Mouse (Mus musculus) CH12.LX (cell line): Measurements from ENCODE around the gene Gm6377. TPM values are rescaled to one million over a fixed set of nuclear protein-coding genes. Genes with fewer than 3 reads are reported as not detected.

Experiments
- DNase-seq: peaks from one replicate; pipeline ENCODE4 v3.0.0-alpha.2; 2013; ENCODE audit errors: extremely low read depth
- H3K27ac ChIP-seq: 2 replicates; pipeline ENCODE4 v1.5.1; 2012; ENCODE audit warnings: low read depth, mild to moderate bottlenecking, control low read depth, moderate library complexity; ENCODE audit not compliant: insufficient read depth
- H3K27me3 ChIP-seq: replicated peaks from 2 replicates; pipeline ENCODE3; 2012; ENCODE audit warnings: inconsistent platforms
- H3K36me3 ChIP-seq, 2 experiments: replicated peaks in 1 of 2; 2 replicates each; pipeline versions ENCODE3 to v1.6.1; 2012; ENCODE audit warnings: inconsistent platforms in 1 of 2, low read length in 1 of 2, mild to moderate bottlenecking in 1 of 2, mixed read lengths in 1 of 2, moderate library complexity in 1 of 2; ENCODE audit not compliant: control insufficient read depth in 1 of 2, insufficient read depth in 1 of 2
- H3K4me1 ChIP-seq, 2 experiments: 2 replicates each; pipeline ENCODE4 v1.6.1; 2012; ENCODE audit warnings: inconsistent platforms in 1 of 2, moderate library complexity in 1 of 2; ENCODE audit not compliant: insufficient read depth in 2 of 2, control insufficient read depth in 1 of 2
- H3K4me2 ChIP-seq: 2 replicates; pipeline ENCODE4 v1.6.1; 2012; ENCODE audit warnings: low read depth, mild to moderate bottlenecking, control low read depth; ENCODE audit not compliant: poor library complexity, insufficient read depth, severe bottlenecking
- H3K4me3 ChIP-seq, 3 experiments: fragments of 150-350 bp in 1 of 3; sonication (generic) in 1 of 3; replicated peaks in 1 of 3; 2 replicates each; pipeline versions ENCODE3 to v1.5.1; 2011 to 2012; ENCODE audit warnings: low read depth in 2 of 3, low read length in 2 of 3, mild to moderate bottlenecking in 2 of 3, moderate library complexity in 2 of 3, control low read depth in 1 of 3, improper control_type of control experiment in 1 of 3, inconsistent platforms in 1 of 3, mixed read lengths in 1 of 3; ENCODE audit not compliant: poor library complexity in 1 of 3
- H3K79me2 ChIP-seq: replicated peaks from 2 replicates; pipeline ENCODE4 v1.6.1; 2012; ENCODE audit warnings: mild to moderate bottlenecking, moderate library complexity; ENCODE audit not compliant: control insufficient read depth, poor library complexity, insufficient read depth, severe bottlenecking; ENCODE audit errors: extremely low read depth
- H3K9ac ChIP-seq: 2 replicates; pipeline ENCODE4 v1.6.1; 2012; ENCODE audit warnings: low read depth, mild to moderate bottlenecking, control low read depth, moderate library complexity; ENCODE audit not compliant: insufficient read depth
- H3K9me3 ChIP-seq: replicated peaks from 2 replicates; pipeline ENCODE3; 2012; ENCODE audit warnings: low read length, inconsistent platforms, mixed read lengths
- BHLHE40 ChIP-seq: IDR thresholded peaks from 2 replicates; pipeline ENCODE4 v1.6.1; 2011; ENCODE audit warnings: mild to moderate bottlenecking, low read depth, low read length, improper control_type of control experiment
- CHD1 ChIP-seq: IDR thresholded peaks from 2 replicates; pipeline ENCODE4 v1.6.1; 2012; ENCODE audit warnings: low read depth, low read length, improper control_type of control experiment, inconsistent platforms
- CHD2 ChIP-seq: IDR thresholded peaks from 2 replicates; pipeline ENCODE4 v1.6.1; 2011; ENCODE audit warnings: low read length, improper control_type of control experiment
- CTCF ChIP-seq, 2 experiments: IDR thresholded peaks in 1 of 2; conservative IDR thresholded peaks in 1 of 2; 2 replicates each; pipeline ENCODE4 v1.5.1; 2011 to 2012; ENCODE audit warnings: low read depth in 2 of 2, low read length in 2 of 2, improper control_type of control experiment in 1 of 2, inconsistent platforms in 1 of 2, mild to moderate bottlenecking in 1 of 2, moderate library complexity in 1 of 2
- E2F4 ChIP-seq: IDR thresholded peaks from 2 replicates; pipeline ENCODE4 v1.6.1; 2011; ENCODE audit warnings: low read depth, low read length, improper control_type of control experiment; ENCODE audit not compliant: insufficient replicate concordance
- EP300 ChIP-seq: IDR thresholded peaks from 2 replicates; pipeline ENCODE4 v1.6.1; 2011; ENCODE audit warnings: low read length, improper control_type of control experiment
- ETS1 ChIP-seq: conservative IDR thresholded peaks from 2 replicates; pipeline ENCODE4 v1.6.1; 2012; ENCODE audit warnings: low read depth, mild to moderate bottlenecking, inconsistent platforms, low read length, improper control_type of control experiment, moderate library complexity
- IRF4 ChIP-seq: IDR thresholded peaks from 2 replicates; pipeline ENCODE4 v1.6.1; 2014; ENCODE audit warnings: low read depth, mild to moderate bottlenecking, inconsistent platforms, low read length, improper control_type of control experiment
- JUN ChIP-seq: IDR thresholded peaks from 2 replicates; pipeline ENCODE4 v1.6.1; 2011; ENCODE audit warnings: low read depth, mild to moderate bottlenecking, low read length, improper control_type of control experiment, moderate library complexity; ENCODE audit not compliant: insufficient read depth
- KAT2A ChIP-seq: IDR thresholded peaks from 2 replicates; pipeline ENCODE4 v1.6.1; 2012; ENCODE audit warnings: low read length, improper control_type of control experiment, inconsistent platforms; ENCODE audit not compliant: insufficient replicate concordance
- MEF2A ChIP-seq: IDR thresholded peaks from 2 replicates; pipeline ENCODE4 v1.6.1; 2014; ENCODE audit warnings: low read depth, mild to moderate bottlenecking, inconsistent platforms, low read length, improper control_type of control experiment, borderline replicate concordance
- MXI1 ChIP-seq: IDR thresholded peaks from 2 replicates; pipeline ENCODE4 v1.6.1; 2011; ENCODE audit warnings: mild to moderate bottlenecking, low read depth, low read length, improper control_type of control experiment
- MYC ChIP-seq: IDR thresholded peaks from 2 replicates; pipeline ENCODE4 v1.6.1; 2011; ENCODE audit warnings: low read depth, mild to moderate bottlenecking, improper control_type of control experiment, low read length
- POLR2A ChIP-seq: IDR thresholded peaks from 2 replicates; pipeline ENCODE4 v1.6.1; 2011; ENCODE audit warnings: low read depth, mild to moderate bottlenecking, improper control_type of control experiment, low read length
- POLR2AphosphoS2 ChIP-seq: IDR thresholded peaks from 2 replicates; pipeline ENCODE4 v1.6.1; 2011; ENCODE audit warnings: low read depth, low read length, improper control_type of control experiment
- TCF12 ChIP-seq: IDR thresholded peaks from 2 replicates; pipeline ENCODE4 v1.6.1; 2014; ENCODE audit warnings: low read depth, mild to moderate bottlenecking, inconsistent platforms, low read length, improper control_type of control experiment
- ZC3H11A ChIP-seq: IDR thresholded peaks from 2 replicates; pipeline ENCODE4 v1.6.1; 2012; ENCODE audit warnings: low read depth, mild to moderate bottlenecking, inconsistent platforms, low read length, improper control_type of control experiment
- ZKSCAN1 ChIP-seq: IDR thresholded peaks from 2 replicates; pipeline ENCODE4 v1.6.1; 2012; ENCODE audit warnings: low read depth, inconsistent platforms, low read length, improper control_type of control experiment, borderline replicate concordance
- ZNF384 ChIP-seq: IDR thresholded peaks from 2 replicates; pipeline ENCODE4 v1.6.1; 2012; ENCODE audit warnings: low read depth, low read length, improper control_type of control experiment, inconsistent platforms
- dilution Hi-C: fragments of 300-500 bp; cut with MboI; formaldehyde crosslinking; loops from 2 replicates; pipeline ENCODE4 v1.14.3; 2020; ENCODE audit warnings: low sequenced_read_pairs; ENCODE audit not compliant: extremely low pct_unique_long_range_greater_than_20kb, extremely low pct_ligation_motif_present
- in situ Hi-C: fragments of 300-500 bp; cut with MboI; formaldehyde crosslinking; loops from 3 replicates; pipeline ENCODE4 v1.14.3; 2019; ENCODE audit warnings: low sequenced_read_pairs, low pct_ligation_motif_present, low pct_unique_long_range_greater_than_20kb, mixed read lengths
- polyA plus RNA-seq: library from polyadenylated mRNA; unstranded; fragments of >175 nt; gene quantifications from 2 replicates; pipeline ENCODE4 v1.2.1, GENCODE M21; 2012; ENCODE audit warnings: low read depth; ENCODE audit not compliant: insufficient read length
- total RNA-seq, 2 experiments: library from RNA; depleted of rRNA; stranded (reverse); fragments of 300-350 nt in 1 of 2; fragments of >200 nt in 1 of 2; gene quantifications; 2 replicates each; pipeline ENCODE4 v1.2.3; 2012 to 2014

Gene Gm6377
- 0.34 and 0.46 TPM in 2 replicates for total RNA-seq (2012; rRNA removed)
- 1.2 and 1.8 TPM in 2 replicates for total RNA-seq (2014; rRNA removed)
- 0.56 and 1.4 TPM in 2 replicates for polyA plus RNA-seq

DNA sequence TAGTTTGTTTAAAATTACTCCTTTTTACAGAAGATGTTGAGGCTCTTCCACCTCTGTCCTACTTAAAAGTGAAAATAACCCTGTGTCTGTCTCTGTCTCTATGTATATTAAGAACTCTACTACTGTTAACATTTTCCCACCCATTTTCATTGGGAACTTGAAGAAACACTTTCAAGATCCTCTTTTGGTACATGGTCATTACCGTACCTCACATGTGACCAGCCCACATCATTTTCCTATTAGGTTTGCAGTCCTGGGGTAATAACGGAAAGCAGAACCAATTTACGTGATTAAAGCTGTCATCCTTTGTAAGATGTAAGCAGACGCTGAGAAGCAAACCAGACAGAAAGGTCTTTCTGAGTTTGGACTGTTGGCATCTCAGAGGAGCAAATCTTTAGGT lies at the start of gene Gm6377:
Gene Gm6377, plus strand, starts transcription at position 289 of the 400 bp plus-strand sequence.
- in situ Hi-C loops: no loop called here
- peak; percentile 64 for DNase-seq
- Histone ChIP-seq H3K79me2 (no peaks in the 10 kb centered on the region), H3K36me3 (no peaks in the 10 kb centered on the region), H3K4me1 (peaks cover 0 to 3% of the 10 kb centered on the region in 2 experiments; a peak in 1 of 4 replicates), H3K9me3 (no peaks in the 10 kb centered on the region), H3K4me2 (no peak within 1 kb of the TSS; the same call in 1 of the 2 replicates), H3K9ac (no peak within 1 kb of the TSS; the same call in 1 of the 2 replicates), H3K27ac (no peak within 1 kb of the TSS), H3K27me3 (no peaks in the 10 kb centered on the region), H3K4me3 (peak within 1 kb of the TSS in 1 of 3 experiments; percentile 51)
- peak; percentile 64 for TF ChIP-seq ETS1
- no peak for TF ChIP-seq ZNF384
- TF ChIP-seq CTCF (conservative IDR thresholded peaks at IDR 0.05 in 1 of 2, IDR thresholded peaks at IDR 0.05 in 1 of 2; ENCODE audit: low read depth in 2 of 2, low read length in 2 of 2): no peak
- peak; percentile 89 for TF ChIP-seq BHLHE40
- TF ChIP-seq CHD2: no peak
- TF ChIP-seq MXI1: no peak
- TF ChIP-seq EP300: peak; percentile 61; the same call in 1 of the 2 replicates
- 0 out of 2 replicates have a peak, but pooled peaks have one; percentile 59 for TF ChIP-seq IRF4
- TF ChIP-seq MEF2A: 0 out of 2 replicates have a peak, but pooled peaks have one; percentile 28
- TF ChIP-seq ZC3H11A: no peak
- dilution Hi-C loops: no loop called here

DNA sequence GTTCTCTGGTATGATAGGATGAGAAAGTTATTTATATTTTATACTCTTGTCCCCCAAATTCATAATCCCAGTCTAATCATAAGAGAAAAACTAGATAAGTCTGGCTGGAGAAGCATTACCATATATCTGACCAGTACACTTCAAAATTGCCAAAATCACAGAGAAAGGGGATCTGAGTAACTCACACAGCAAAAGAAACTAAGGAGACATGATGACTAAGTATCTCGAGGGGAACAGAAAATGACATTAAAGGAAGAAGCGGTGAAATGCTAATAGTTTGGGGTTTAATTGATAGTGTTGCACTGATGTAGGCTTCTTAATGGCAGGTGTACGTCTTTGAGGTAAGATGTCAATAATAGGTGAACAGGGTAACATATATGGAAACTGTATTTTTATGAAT lies 49.4 kb upstream of the Gm6377 start:
- H3K27ac ChIP-seq: no peak overlapping the region
- no peak overlapping the region for H3K4me2 ChIP-seq
- TF ChIP-seq CHD2: no peak
- no peak for TF ChIP-seq CTCF (conservative IDR thresholded peaks at IDR 0.05 in 1 of 2, IDR thresholded peaks at IDR 0.05 in 1 of 2; ENCODE audit: low read depth in 2 of 2, low read length in 2 of 2)
- no peak for TF ChIP-seq MXI1
- no peak for TF ChIP-seq ZNF384
- no peak for TF ChIP-seq POLR2AphosphoS2
- no peak for TF ChIP-seq KAT2A
- no peak for TF ChIP-seq CHD1
- no peak for TF ChIP-seq ETS1
- TF ChIP-seq MYC: no peak
- no peak for TF ChIP-seq JUN
- TF ChIP-seq POLR2A: no peak
- TF ChIP-seq TCF12: no peak
- TF ChIP-seq IRF4: no peak
- TF ChIP-seq E2F4: no peak
- no peak for TF ChIP-seq ZKSCAN1
- no peaks in the 10 kb centered on the region for H3K9me3 ChIP-seq
- H3K79me2 ChIP-seq: 0 out of 2 replicates have a peak, but pooled peaks cover 2% of the 10 kb centered on the region
- peaks cover 4 to 32% of the 10 kb centered on the region in 2 experiments; a peak in 2 of 4 replicates for H3K4me1 ChIP-seq
- H3K9ac ChIP-seq: no peak overlapping the region
- H3K4me3 ChIP-seq: no peak overlapping the region
- dilution Hi-C loops (no loop called here), in situ Hi-C loops (no loop called here)
- no peaks in the 10 kb centered on the region for H3K36me3 ChIP-seq
- DNase-seq: no peak
- H3K27me3 ChIP-seq: no peaks in the 10 kb centered on the region
